Mouse (Mus musculus): ENCODE measurements around the gene Tnrc6c. TPM values are rescaled to one million over a fixed set of nuclear protein-coding genes. Genes with fewer than 3 reads are reported as not detected.

The Tnrc6c gene
- polyA plus RNA-seq, 1 experiment from 2014 or later, result 24.3 TPM

DNA sequence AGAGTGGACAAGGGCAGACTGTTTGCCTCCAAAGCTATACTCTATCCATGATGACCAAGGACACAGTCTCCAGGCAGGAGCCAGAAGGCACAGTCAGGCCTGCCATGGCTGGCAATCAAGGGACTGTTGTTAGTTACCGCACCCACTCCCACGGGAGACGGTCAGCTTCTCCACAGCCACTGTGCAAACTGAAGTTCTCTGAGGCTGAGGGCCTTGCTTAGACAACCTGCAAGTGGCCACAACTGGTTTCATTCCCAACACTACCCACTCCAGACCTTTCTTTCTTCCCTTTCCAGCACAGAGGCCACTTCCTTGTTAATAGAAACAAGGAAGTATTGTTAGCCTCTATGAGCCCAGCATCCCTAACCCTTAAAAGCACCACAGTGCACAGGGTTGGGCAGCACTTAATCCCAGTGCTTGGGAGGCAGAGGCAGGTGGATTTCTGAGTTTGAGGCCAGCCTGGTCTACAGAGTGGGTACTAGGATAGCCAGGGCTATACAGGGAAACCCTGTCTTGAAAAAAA is 149.1 kb downstream of the Tnrc6c start:
- no peak for ATAC-seq (ENCODE audit: low FRiP score, low read depth)
- 87% methylated on average over 3 of the region's 3 CpGs for WGBS

GRCm38 (mm10) chr11:117806781-117807180 is 152.7 kb downstream of the Tnrc6c start:
- 95% methylated on average over 6 of the region's 6 CpGs for WGBS
- Histone ChIP-seq H3K9me3 (no peaks in the 10 kb centered on the region), H3K27me3 (peaks cover 25% of the 10 kb centered on the region; the same call in 1 of the 2 replicates), H3K27ac (replicated peaks) (no peak overlapping the region), H3K36me3 (no peaks in the 10 kb centered on the region), H3K9ac (replicated peaks) (no peak overlapping the region), H3K4me3 (no peak overlapping the region), H3K4me1 (peaks cover 22% of the 10 kb centered on the region), H3K4me2 (replicated peaks) (no peak overlapping the region)
- no peak for ATAC-seq (ENCODE audit: low FRiP score, low read depth)

More for the DNA sequence above, 149.1 kb downstream of the Tnrc6c start:
- no peak overlapping the region for H3K27ac ChIP-seq (replicated peaks)
- no peaks in the 10 kb centered on the region; the same call in 1 of the 2 replicates for H3K27me3 ChIP-seq
- peaks cover 2% of the 10 kb centered on the region; the same call in 1 of the 2 replicates for H3K4me1 ChIP-seq
- H3K36me3 ChIP-seq, result no peaks in the 10 kb centered on the region
- no peak overlapping the region for H3K9ac ChIP-seq (replicated peaks)
- H3K4me2 ChIP-seq (replicated peaks), result no peak overlapping the region; the same call in 1 of the 2 replicates
- H3K4me3 ChIP-seq, result no peak overlapping the region
- H3K9me3 ChIP-seq, result no peaks in the 10 kb centered on the region

GRCm38 (mm10) chr11:117809407-117810311 is 155.6 kb downstream of the Tnrc6c start, which contains the start of the genes Gm20708 and Syngr2:
TSS of gene Gm20708 (plus strand) at chr11:117809668.
TSS of gene Syngr2 (plus strand) at chr11:117809668.
- peaks cover 22% of the 10 kb centered on the region for H3K4me1 ChIP-seq
- under 1% methylated on average over 73 of the region's 75 CpGs for WGBS
- no peaks in the 10 kb centered on the region for H3K9me3 ChIP-seq
- peak within 1 kb of the TSS; percentile 76 for H3K9ac ChIP-seq (replicated peaks)
- H3K27me3 ChIP-seq, result peaks cover 25% of the 10 kb centered on the region; the same call in 1 of the 2 replicates
- H3K4me3 ChIP-seq, result peak within 1 kb of the TSS; percentile 78
- H3K4me2 ChIP-seq (replicated peaks), result peak within 1 kb of the TSS; percentile 95
- no peak within 1 kb of the TSS for H3K27ac ChIP-seq (replicated peaks)
- H3K36me3 ChIP-seq, result peaks cover 9% of the 10 kb centered on the region; the same call in 1 of the 2 replicates
- peak; percentile 74 for ATAC-seq (ENCODE audit: low FRiP score, low read depth)

DNA sequence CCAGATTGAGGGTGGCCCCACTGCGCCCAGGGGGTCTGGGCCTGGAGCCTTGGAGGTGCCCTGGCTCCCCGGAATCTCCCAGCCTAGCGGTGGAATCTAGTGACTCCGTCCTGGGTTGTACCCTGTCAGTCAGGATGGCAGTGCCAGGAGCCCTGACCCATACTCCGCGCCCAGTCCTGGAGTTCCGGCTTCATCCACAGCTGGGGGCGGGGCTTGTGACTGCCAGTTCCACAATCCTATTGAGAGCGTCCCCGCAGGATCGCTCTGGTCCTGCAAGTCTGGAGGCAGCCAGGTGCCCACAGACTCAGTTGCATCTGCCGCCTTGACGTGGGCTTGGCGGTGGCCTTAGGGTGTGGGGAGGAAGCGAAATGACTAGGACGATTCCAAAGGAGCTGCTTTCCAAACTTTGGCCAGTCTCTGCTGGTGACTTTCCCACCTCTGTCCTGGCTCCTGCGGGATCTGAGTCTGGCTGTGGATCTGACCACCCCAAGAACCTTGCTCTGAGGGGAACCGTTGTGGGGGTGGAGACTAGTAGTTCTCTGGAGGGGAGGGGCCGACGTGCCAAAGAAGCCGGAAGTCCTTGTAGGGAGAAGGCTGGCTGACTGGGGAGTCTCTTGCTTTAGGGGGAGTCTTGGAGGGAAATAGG is 156.4 kb downstream of the Tnrc6c start:
- H3K36me3 ChIP-seq, result peaks cover 17% of the 10 kb centered on the region; the same call in 1 of the 2 replicates
- ATAC-seq (ENCODE audit: low FRiP score, low read depth), result peak; percentile 77
- peaks cover 25% of the 10 kb centered on the region; the same call in 1 of the 2 replicates for H3K27me3 ChIP-seq
- no peaks in the 10 kb centered on the region for H3K9me3 ChIP-seq
- H3K4me2 ChIP-seq (replicated peaks), result peak overlapping the region; percentile 95
- H3K27ac ChIP-seq (replicated peaks), result no peak overlapping the region
- H3K9ac ChIP-seq (replicated peaks), result peak overlapping the region; percentile 76
- H3K4me1 ChIP-seq, result peaks cover 22% of the 10 kb centered on the region
- H3K4me3 ChIP-seq, result peak overlapping the region; percentile 78
- WGBS, result under 1% methylated on average over 21 of the region's 21 CpGs

Other genes with a start within 250 kb of the Tnrc6c start
- gene Gm11733, start 169.9 kb upstream of the Tnrc6c start, polyA plus RNA-seq (2016; fragmentation: Nextera tagmentation; extraction: Ambion mirVana), result not detected in 2 replicates
- 0.37 and 0.92 TPM in 2 replicates for gene Tmc8, start 127.8 kb downstream of the Tnrc6c start, polyA plus RNA-seq (2016; fragmentation: Nextera tagmentation; extraction: Ambion mirVana)
- 6.5 and 6.6 TPM in 2 replicates for gene Tmc6, start 127.9 kb downstream of the Tnrc6c start, polyA plus RNA-seq (2016; fragmentation: Nextera tagmentation; extraction: Ambion mirVana)
- gene 6030468B19Rik, start 143.4 kb downstream of the Tnrc6c start, polyA plus RNA-seq (2016; fragmentation: Nextera tagmentation; extraction: Ambion mirVana), result 0.28 TPM in 1 of 2 replicates, not detected in the other
- gene Gm20708, start 155.4 kb downstream of the Tnrc6c start, polyA plus RNA-seq (2016; fragmentation: Nextera tagmentation; extraction: Ambion mirVana), result 0.56 TPM in 1 of 2 replicates, not detected in the other
- gene Syngr2, start 155.4 kb downstream of the Tnrc6c start, polyA plus RNA-seq (2016; fragmentation: Nextera tagmentation; extraction: Ambion mirVana), result 26.2 and 27.0 TPM in 2 replicates
- gene Afmid, start 171.6 kb downstream of the Tnrc6c start, polyA plus RNA-seq (2016; fragmentation: Nextera tagmentation; extraction: Ambion mirVana), result 4.4 and 4.7 TPM in 2 replicates
- 69.5 and 70.9 TPM in 2 replicates for gene Tk1, start 171.8 kb downstream of the Tnrc6c start, polyA plus RNA-seq (2016; fragmentation: Nextera tagmentation; extraction: Ambion mirVana)
- 228 and 237 TPM in 2 replicates for gene Birc5, start 195.0 kb downstream of the Tnrc6c start, polyA plus RNA-seq (2016; fragmentation: Nextera tagmentation; extraction: Ambion mirVana)
- gene Tmem235, start 206.5 kb downstream of the Tnrc6c start, polyA plus RNA-seq (2016; fragmentation: Nextera tagmentation; extraction: Ambion mirVana), result not detected in 2 replicates
- gene Tha1, start 219.2 kb downstream of the Tnrc6c start, polyA plus RNA-seq (2016; fragmentation: Nextera tagmentation; extraction: Ambion mirVana), result 3.1 and 3.2 TPM in 2 replicates

All from midbrain, embryonic 12.5 days (tissue).